Mouse (Mus musculus) CH12.LX (cell line): ENCODE results near the gene Dstn. TPM values are rescaled to one million over a fixed set of nuclear protein-coding genes. Genes with fewer than 3 reads are reported as not detected.

Experiments used
- DNase-seq: peaks from one replicate; pipeline ENCODE4 v3.0.0-alpha.2; 2013; ENCODE audit errors: extremely low read depth
- H3K27ac ChIP-seq: 2 replicates; pipeline ENCODE4 v1.5.1; 2012; ENCODE audit warnings: low read depth, mild to moderate bottlenecking, control low read depth, moderate library complexity; ENCODE audit not compliant: insufficient read depth
- H3K27me3 ChIP-seq: replicated peaks from 2 replicates; pipeline ENCODE3; 2012; ENCODE audit warnings: inconsistent platforms
- H3K36me3 ChIP-seq, 2 experiments: replicated peaks in 1 of 2; 2 replicates each; pipeline versions ENCODE3 to v1.6.1; 2012; ENCODE audit warnings: inconsistent platforms in 1 of 2, low read length in 1 of 2, mild to moderate bottlenecking in 1 of 2, mixed read lengths in 1 of 2, moderate library complexity in 1 of 2; ENCODE audit not compliant: control insufficient read depth in 1 of 2, insufficient read depth in 1 of 2
- H3K4me1 ChIP-seq, 2 experiments: 2 replicates each; pipeline ENCODE4 v1.6.1; 2012; ENCODE audit warnings: inconsistent platforms in 1 of 2, moderate library complexity in 1 of 2; ENCODE audit not compliant: insufficient read depth in 2 of 2, control insufficient read depth in 1 of 2
- H3K4me2 ChIP-seq: 2 replicates; pipeline ENCODE4 v1.6.1; 2012; ENCODE audit warnings: low read depth, mild to moderate bottlenecking, control low read depth; ENCODE audit not compliant: poor library complexity, insufficient read depth, severe bottlenecking
- H3K4me3 ChIP-seq, 3 experiments: fragments of 150-350 bp in 1 of 3; sonication (generic) in 1 of 3; replicated peaks in 1 of 3; 2 replicates each; pipeline versions ENCODE3 to v1.5.1; 2011 to 2012; ENCODE audit warnings: low read depth in 2 of 3, low read length in 2 of 3, mild to moderate bottlenecking in 2 of 3, moderate library complexity in 2 of 3, control low read depth in 1 of 3, improper control_type of control experiment in 1 of 3, inconsistent platforms in 1 of 3, mixed read lengths in 1 of 3; ENCODE audit not compliant: poor library complexity in 1 of 3
- H3K79me2 ChIP-seq: replicated peaks from 2 replicates; pipeline ENCODE4 v1.6.1; 2012; ENCODE audit warnings: mild to moderate bottlenecking, moderate library complexity; ENCODE audit not compliant: control insufficient read depth, poor library complexity, insufficient read depth, severe bottlenecking; ENCODE audit errors: extremely low read depth
- H3K9ac ChIP-seq: 2 replicates; pipeline ENCODE4 v1.6.1; 2012; ENCODE audit warnings: low read depth, mild to moderate bottlenecking, control low read depth, moderate library complexity; ENCODE audit not compliant: insufficient read depth
- H3K9me3 ChIP-seq: replicated peaks from 2 replicates; pipeline ENCODE3; 2012; ENCODE audit warnings: low read length, inconsistent platforms, mixed read lengths
- CHD1 ChIP-seq: IDR thresholded peaks from 2 replicates; pipeline ENCODE4 v1.6.1; 2012; ENCODE audit warnings: low read depth, low read length, improper control_type of control experiment, inconsistent platforms
- CTCF ChIP-seq, 2 experiments: IDR thresholded peaks in 1 of 2; conservative IDR thresholded peaks in 1 of 2; 2 replicates each; pipeline ENCODE4 v1.5.1; 2011 to 2012; ENCODE audit warnings: low read depth in 2 of 2, low read length in 2 of 2, improper control_type of control experiment in 1 of 2, inconsistent platforms in 1 of 2, mild to moderate bottlenecking in 1 of 2, moderate library complexity in 1 of 2
- ELF1 ChIP-seq: IDR thresholded peaks from 2 replicates; pipeline ENCODE4 v1.6.1; 2014; ENCODE audit warnings: low read depth, mild to moderate bottlenecking, inconsistent platforms, low read length, improper control_type of control experiment
- ETS1 ChIP-seq: conservative IDR thresholded peaks from 2 replicates; pipeline ENCODE4 v1.6.1; 2012; ENCODE audit warnings: low read depth, mild to moderate bottlenecking, inconsistent platforms, low read length, improper control_type of control experiment, moderate library complexity
- HCFC1 ChIP-seq: IDR thresholded peaks from 2 replicates; pipeline ENCODE4 v1.6.1; 2012; ENCODE audit warnings: low read depth, mild to moderate bottlenecking, inconsistent platforms, low read length, improper control_type of control experiment
- IRF4 ChIP-seq: IDR thresholded peaks from 2 replicates; pipeline ENCODE4 v1.6.1; 2014; ENCODE audit warnings: low read depth, mild to moderate bottlenecking, inconsistent platforms, low read length, improper control_type of control experiment
- MAFK ChIP-seq: IDR thresholded peaks from 2 replicates; pipeline ENCODE4 v1.6.1; 2011; ENCODE audit warnings: low read length, improper control_type of control experiment; ENCODE audit not compliant: insufficient replicate concordance
- MAX ChIP-seq: IDR thresholded peaks from 2 replicates; pipeline ENCODE4 v1.6.1; 2011; ENCODE audit warnings: low read length, improper control_type of control experiment
- MAZ ChIP-seq: IDR thresholded peaks from 2 replicates; pipeline ENCODE4 v1.6.1; 2012; ENCODE audit warnings: low read depth, mild to moderate bottlenecking, inconsistent platforms, low read length, improper control_type of control experiment, moderate library complexity
- MYC ChIP-seq: IDR thresholded peaks from 2 replicates; pipeline ENCODE4 v1.6.1; 2011; ENCODE audit warnings: low read depth, mild to moderate bottlenecking, improper control_type of control experiment, low read length
- PAX5 ChIP-seq: IDR thresholded peaks from 2 replicates; pipeline ENCODE4 v1.6.1; 2012; ENCODE audit warnings: low read length, inconsistent platforms, mixed read lengths
- RAD21 ChIP-seq: IDR thresholded peaks from 2 replicates; pipeline ENCODE4 v1.6.1; 2011; ENCODE audit warnings: low read depth, mild to moderate bottlenecking, low read length, improper control_type of control experiment, moderate library complexity
- TCF12 ChIP-seq: IDR thresholded peaks from 2 replicates; pipeline ENCODE4 v1.6.1; 2014; ENCODE audit warnings: low read depth, mild to moderate bottlenecking, inconsistent platforms, low read length, improper control_type of control experiment
- UBTF ChIP-seq: IDR thresholded peaks from 2 replicates; pipeline ENCODE4 v1.6.1; 2012; ENCODE audit warnings: low read depth, mild to moderate bottlenecking, inconsistent platforms, low read length, improper control_type of control experiment, moderate library complexity
- ZKSCAN1 ChIP-seq: IDR thresholded peaks from 2 replicates; pipeline ENCODE4 v1.6.1; 2012; ENCODE audit warnings: low read depth, inconsistent platforms, low read length, improper control_type of control experiment, borderline replicate concordance
- ZNF384 ChIP-seq: IDR thresholded peaks from 2 replicates; pipeline ENCODE4 v1.6.1; 2012; ENCODE audit warnings: low read depth, low read length, improper control_type of control experiment, inconsistent platforms
- dilution Hi-C: fragments of 300-500 bp; cut with MboI; formaldehyde crosslinking; loops from 2 replicates; pipeline ENCODE4 v1.14.3; 2020; ENCODE audit warnings: low sequenced_read_pairs; ENCODE audit not compliant: extremely low pct_unique_long_range_greater_than_20kb, extremely low pct_ligation_motif_present
- in situ Hi-C: fragments of 300-500 bp; cut with MboI; formaldehyde crosslinking; loops from 3 replicates; pipeline ENCODE4 v1.14.3; 2019; ENCODE audit warnings: low sequenced_read_pairs, low pct_ligation_motif_present, low pct_unique_long_range_greater_than_20kb, mixed read lengths
- polyA plus RNA-seq: library from polyadenylated mRNA; unstranded; fragments of >175 nt; gene quantifications from 2 replicates; pipeline ENCODE4 v1.2.1, GENCODE M21; 2012; ENCODE audit warnings: low read depth; ENCODE audit not compliant: insufficient read length
- total RNA-seq, 2 experiments: library from RNA; depleted of rRNA; stranded (reverse); fragments of 300-350 nt in 1 of 2; fragments of >200 nt in 1 of 2; gene quantifications; 2 replicates each; pipeline ENCODE4 v1.2.3; 2012 to 2014

Gene Dstn
- total and polyA plus RNA-seq, 3 experiments = 68.9 to 266 (median 151) TPM

- dilution Hi-C loops = no loop called here
Observed at GRCm38 (mm10) chr2:143933516-143933915, 18.4 kb downstream of the Dstn start.

DNA sequence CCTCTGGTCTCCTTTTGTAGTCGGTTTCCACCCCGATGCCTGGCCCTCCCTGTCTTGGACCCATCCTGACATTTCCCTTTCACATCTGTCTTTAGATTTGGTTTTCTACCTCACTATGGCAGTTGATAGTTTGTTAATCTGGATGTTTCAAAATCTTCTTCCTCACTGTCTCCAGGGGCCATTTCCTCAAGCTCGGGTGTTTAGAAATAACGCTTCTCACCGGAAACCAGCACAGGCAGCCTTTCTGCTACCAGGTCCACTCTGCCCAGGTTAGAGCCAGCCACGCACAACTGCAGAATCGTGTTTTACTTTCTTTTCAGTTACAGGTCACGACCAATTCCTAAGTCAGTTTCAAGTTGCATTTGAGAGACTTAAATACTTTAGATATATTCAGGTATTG, 19.3 kb downstream of the Dstn start:
- H3K27me3 ChIP-seq = no peaks in the 10 kb centered on the region
- in situ Hi-C loops = no loop called here
- dilution Hi-C loops = no loop called here
- H3K27ac ChIP-seq = no peak overlapping the region
- peaks cover 6 to 34% of the 10 kb centered on the region in 2 experiments for H3K36me3 ChIP-seq
- TF ChIP-seq MYC (no peak), MAZ (no peak), IRF4 (no peak)
- H3K9me3 ChIP-seq = peaks cover 2% of the 10 kb centered on the region
- H3K79me2 ChIP-seq = peaks cover 16% of the 10 kb centered on the region; the same call in 1 of the 2 replicates
- no peak overlapping the region for H3K4me2 ChIP-seq
- peaks cover 0 to 16% of the 10 kb centered on the region in 2 experiments; a peak in 2 of 4 replicates for H3K4me1 ChIP-seq
- H3K9ac ChIP-seq = no peak overlapping the region
- DNase-seq = no peak
- no peak overlapping the region for H3K4me3 ChIP-seq

More at GRCm38 (mm10) chr2:143933516-143933915, 18.4 kb downstream of the Dstn start:
- in situ Hi-C loops = no loop called here
- no peak overlapping the region for H3K4me2 ChIP-seq
- H3K9ac ChIP-seq = no peak overlapping the region
- H3K79me2 ChIP-seq = peaks cover 16% of the 10 kb centered on the region
- H3K9me3 ChIP-seq = peaks cover 2% of the 10 kb centered on the region
- no peak for DNase-seq
- no peak overlapping the region for H3K4me3 ChIP-seq
- TF ChIP-seq CTCF (conservative IDR thresholded peaks at IDR 0.05 in 1 of 2, IDR thresholded peaks at IDR 0.05 in 1 of 2; ENCODE audit: low read depth in 2 of 2, low read length in 2 of 2) (no peak), ZKSCAN1 (no peak), ZNF384 (no peak), MAX (no peak), MYC (no peak), ETS1 (no peak), TCF12 (no peak), MAFK (no peak), PAX5 (no peak), ELF1 (no peak), UBTF (no peak), RAD21 (no peak), HCFC1 (no peak), CHD1 (no peak)
- H3K27ac ChIP-seq = no peak overlapping the region
- peaks cover 2 to 25% of the 10 kb centered on the region in 2 experiments for H3K36me3 ChIP-seq
- H3K4me1 ChIP-seq = peaks cover 0 to 16% of the 10 kb centered on the region in 2 experiments; a peak in 2 of 4 replicates
- no peaks in the 10 kb centered on the region for H3K27me3 ChIP-seq
